Mouse (Mus musculus): ENCODE results near the gene Chrna5.

Chrna5 gene

DNA sequence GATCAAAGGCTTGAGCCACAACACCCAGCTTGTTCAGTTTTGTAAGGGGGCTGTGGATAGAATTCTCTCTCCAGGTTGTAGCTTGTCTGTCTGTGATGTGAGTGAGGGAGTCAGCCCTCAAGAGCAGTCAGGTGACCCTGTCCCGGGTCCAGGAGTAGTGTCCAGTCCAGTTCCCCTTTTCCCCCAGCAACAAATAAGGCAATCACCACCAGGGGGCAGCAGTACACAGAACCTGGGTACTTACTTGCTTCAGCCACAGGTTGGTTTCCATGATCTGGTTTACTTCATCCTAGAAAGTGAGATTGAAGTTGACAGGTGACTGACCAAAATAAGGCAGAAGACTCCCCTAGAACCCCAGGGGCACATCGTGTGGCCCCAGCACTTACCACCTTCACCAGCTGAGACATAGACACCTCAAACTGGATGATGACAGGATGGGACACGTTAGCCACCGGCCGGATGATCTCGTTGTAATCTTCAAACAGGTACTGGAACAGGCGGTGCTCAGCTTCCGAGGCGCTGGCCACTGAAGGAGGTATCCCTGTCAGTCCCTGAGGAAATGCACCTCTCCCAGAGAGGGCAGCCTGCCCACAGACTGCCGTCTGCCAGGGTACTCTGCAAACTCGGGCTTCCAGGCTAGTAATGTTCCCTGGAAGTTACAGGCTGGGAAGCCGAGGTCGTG lies 43.4 kb downstream of the Chrna5 start:
- DNase-seq = peak; percentile 89

DNA sequence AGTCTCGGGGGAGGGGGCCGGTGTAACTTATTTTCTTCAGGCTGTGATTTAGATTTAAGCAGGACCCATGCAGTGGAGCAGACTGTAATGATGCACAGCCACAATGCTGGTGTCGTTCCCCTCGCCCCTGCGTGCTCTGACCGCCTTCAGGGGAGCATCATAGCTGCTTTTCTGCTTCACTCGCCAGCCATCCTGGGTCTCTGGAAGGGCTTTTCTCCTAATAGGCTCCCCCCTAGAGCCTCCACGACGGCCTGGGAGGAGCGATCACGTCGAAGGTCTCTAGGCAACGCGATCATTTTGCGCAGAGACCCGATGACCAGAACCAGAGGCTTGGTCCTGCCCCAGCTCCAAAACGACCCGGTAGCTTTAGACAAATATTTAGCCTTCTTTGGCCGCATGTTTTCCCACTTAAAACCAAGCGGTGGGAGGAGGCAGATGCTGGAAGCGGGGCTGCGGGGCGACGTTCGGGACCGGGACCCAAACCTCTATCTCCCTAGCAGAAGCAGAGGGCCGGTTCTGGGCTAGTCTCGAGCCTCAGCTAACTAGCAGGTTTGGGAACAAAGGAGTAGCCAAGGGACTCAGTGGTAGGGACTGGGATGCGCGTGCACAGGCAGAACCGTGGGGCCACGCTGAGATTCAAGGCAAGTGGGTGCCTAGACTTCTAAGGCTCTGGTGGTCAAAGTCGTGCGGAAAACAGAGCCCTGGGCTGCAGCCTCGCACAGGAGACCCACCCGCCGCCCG lies 45.0 kb downstream of the Chrna5 start:
- DNase-seq = no peak

DNA sequence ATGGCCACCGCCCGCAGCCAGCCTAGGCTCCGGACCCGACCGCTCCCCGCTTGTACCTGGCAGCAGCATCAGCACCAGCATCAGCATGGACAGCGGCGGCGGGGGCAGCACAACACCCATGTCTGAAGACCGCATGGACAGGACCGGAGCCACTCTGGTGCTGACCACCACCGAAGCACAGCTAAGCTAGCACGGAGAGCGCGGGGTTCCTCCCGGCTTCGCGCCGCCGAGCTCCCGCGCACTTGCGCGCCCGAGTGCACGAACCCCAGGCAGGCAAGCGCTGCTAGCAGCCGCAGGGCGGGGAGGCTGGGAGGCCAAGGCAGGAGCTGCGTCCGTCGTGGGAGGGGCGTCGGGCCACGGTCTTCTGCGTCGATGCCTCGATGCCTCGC lies 45.6 kb downstream of the Chrna5 start, which contains the start of gene Chrna3:
Gene Chrna3, minus strand, starts transcription at position 288 of the 389 bp plus-strand sequence.
- DNase-seq = peak; percentile 50

DNA sequence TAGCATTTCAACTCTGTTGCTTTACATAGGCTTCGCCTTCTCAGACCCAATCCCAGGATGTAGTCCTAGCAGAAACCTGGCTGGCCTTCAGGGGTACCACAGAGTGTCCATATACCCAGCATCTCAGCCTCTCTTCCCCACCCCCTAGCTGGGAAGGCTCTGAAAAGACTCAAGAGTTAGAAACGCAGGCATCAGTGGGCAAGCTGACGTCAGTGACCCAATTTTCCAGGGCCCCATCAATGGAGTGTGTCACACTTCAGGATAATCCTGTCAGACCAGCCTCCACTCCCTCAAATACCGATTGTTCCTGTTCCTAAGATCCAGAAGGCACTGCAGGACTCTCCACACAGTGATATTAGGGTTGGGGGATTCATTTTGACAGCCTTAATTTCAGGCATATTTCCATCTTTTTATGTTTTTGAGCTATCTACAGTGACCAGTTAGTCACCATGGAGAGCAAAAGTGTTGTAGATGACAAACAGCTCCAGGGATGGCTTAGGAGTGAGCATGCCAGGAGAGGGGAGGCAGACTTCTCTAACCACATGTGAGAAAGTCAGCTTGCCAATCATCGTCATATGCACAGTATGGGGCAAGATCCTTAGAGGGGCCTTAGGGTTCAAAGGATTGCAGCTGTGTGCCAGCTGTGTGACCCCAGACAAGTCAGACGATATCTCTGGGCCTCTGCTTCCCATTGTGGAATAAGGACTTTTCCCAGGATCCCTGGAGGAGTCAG lies 50.9 kb downstream of the Chrna5 start:
- no peak for DNase-seq

DNA sequence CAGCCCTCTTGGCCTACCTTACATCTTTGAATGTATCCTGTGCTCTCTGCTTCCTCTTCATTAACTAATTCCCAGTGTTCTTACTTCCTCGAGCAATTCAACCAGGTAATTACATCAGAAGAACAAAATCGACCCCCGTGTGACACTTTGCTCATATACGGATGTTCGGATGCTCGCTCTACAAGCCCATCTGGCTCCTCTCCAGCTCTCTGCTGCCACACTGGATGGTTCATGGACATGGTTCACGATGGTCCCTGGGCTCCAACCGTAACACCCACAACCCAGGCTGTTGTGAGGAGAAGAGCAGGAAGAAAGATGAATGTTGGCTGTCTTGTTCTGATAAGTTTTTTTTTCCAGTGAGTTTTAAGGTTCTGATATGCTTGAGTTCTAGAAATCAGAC lies 58.3 kb downstream of the Chrna5 start:
- no peak for DNase-seq

DNA sequence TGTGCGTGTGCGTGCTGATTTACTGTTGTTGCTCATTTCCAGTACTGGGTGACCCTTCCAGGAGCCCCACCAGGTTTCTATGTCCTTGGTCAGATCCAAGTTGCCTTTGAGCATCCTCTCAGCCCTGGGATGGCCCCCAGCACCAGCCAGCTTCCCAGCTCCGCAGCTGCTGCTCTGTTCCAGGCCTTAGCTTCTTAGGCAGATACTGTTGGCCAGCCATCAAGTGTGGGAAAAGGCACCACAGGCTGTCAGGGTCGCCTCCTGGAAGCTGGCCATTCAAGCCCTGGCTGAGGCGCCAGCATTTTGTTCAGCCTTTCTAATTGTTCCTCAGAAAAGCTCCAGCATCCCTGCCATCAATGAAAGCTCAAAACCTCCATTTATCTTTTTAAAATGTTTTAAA lies 59.3 kb downstream of the Chrna5 start:
- no peak for DNase-seq

DNA sequence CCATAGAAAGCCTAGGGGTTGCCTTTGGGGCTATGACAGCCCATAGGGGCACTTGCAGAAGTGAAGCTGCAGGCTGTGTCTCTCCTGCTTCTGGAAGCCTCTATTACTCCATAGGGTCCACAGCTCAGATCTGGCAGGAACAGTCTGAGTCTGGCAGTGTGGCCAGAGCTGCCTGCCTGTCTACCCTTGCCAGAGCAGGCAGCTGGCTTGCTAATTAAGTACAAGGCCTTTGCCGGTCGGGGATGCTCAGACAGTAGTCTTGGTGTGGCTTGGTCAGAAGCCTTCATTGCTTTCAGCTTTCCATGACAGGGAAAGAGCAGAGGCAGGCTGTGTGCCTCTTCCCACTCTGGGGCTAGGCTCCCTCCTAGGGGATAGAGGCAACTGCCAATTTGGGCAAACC lies 60.7 kb downstream of the Chrna5 start:
- no peak for DNase-seq

DNA sequence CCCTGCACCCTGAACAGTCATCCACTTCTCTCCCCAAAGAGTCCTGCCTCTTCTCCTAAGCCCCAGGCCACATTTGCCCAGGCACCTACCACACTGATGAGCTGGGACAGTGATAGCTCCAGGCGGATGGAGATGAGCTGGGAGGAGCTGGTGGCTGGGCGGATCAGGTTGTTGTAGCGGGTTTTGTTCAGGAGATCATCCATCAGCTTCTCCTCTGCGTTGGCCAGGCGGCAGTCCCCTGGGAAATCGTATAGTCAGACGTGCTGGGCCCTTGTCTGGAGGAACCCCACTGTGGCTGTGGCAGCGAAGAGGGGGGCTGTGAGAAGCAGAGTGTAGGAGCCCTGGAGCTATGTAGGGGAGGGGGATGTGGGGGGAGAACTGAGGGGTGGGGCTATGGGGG lies 63.0 kb downstream of the Chrna5 start:
- DNase-seq = no peak

DNA sequence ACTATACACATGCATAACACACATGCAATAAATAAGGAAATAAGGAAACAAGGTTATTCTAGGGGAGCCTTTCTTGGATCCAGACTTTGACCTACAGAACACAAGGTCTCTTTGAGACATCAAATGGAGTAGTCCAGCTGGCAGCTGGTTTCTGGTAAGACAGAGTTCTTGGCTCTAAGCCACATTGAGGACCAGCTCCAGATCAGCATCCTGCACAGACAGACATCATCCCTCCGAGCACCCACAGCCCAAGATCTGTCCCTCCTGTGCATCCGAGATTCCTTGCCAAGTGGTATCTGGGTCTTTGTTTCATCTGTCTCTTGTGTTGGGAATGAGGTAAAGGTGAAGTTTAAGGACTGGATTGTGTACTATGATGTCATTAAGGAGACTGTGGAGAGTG lies 64.3 kb downstream of the Chrna5 start:
- DNase-seq = no peak

DNA sequence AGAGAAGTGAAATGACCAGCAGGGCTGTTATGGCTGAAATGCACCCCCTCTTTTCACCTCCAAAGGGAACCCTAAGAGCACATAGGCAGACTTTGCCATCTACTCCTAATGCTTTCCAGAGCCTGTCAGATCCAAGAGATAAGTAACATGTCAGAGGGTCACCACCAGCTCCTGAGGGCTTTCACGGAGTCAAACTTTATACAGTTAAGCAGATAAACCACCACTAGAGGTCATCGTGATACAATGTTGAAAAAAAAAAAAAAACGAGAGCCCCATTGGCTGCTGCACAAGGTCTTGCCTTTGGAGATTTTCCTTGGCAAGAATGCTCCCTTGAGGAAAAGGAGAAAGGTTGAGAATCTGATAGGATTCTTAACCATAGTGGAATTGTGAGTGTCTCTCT lies 66.1 kb downstream of the Chrna5 start:
- no peak for DNase-seq

DNA sequence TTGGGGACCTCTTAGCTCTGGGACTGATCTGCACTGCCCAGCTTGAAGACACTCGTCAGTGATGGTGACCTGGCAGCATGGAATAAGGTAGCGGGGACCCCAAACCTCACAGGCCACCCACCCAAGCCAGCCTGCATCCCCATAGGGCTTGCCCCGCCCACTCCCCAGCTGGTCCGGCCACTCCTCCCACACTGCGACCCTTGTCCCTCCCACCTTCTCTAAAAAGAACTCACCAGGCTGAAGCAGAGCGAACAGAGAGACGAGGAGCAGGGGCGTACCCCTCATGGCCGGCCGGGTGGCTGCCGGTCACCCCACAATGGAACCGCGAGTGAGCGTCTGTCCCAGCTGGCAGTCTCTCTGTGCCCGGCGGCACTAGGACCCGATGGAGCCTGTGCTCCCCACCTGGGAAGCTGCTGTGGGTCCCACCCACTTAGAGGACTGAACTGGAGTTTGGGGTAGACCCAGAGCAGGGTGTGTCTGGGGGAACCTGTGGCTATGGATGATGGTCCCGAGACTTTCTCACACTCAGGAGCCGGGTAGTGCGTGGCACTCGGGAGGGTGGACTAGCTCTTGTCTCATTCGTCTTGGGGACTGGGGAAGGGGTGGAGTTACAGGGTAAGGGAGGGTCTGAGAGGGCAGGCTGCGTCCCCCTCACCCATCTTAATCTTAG lies 67.7 kb downstream of the Chrna5 start, which contains the start of gene Chrnb4:
Gene Chrnb4, minus strand, starts transcription at position 569 of the 670 bp plus-strand sequence.
- no peak for DNase-seq

DNA sequence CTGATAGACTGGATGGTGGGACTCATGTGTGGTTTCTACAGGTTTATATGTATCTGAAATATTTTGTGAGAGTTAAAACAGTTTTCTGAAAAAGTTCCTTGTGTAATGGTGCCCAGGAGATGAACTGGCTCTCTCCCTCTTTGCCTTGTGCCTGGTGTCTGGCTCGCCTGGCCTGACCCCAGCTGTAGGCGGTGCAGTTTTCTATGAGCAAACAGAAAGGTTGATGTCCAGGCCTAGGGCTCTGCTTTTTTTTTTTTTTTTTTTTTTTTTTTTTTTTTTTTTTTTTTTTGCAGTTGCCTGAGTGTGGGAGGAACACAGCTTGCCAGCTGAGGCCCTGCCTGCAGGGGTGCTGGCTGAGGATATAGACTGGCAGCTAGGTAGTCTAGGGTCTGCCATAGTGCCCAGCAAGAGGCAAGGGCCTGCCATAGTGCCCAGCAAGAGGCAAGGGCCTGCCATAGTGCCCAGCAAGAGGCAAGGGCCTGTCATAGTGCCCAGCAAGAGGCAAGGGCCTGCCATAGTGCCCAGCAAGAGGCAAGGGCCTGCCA lies 74.8 kb downstream of the Chrna5 start:
- DNase-seq = no peak
